Mouse (Mus musculus): ENCODE results near the gene H2afv. TPM values are rescaled to one million over a fixed set of nuclear protein-coding genes. Genes with fewer than 3 reads are reported as not detected.

The H2afv gene
- 23.2 and 32.7 TPM in 2 replicates for polyA plus RNA-seq (2012; ENCODE audit: insufficient read depth, low replicate concordance)

DNA sequence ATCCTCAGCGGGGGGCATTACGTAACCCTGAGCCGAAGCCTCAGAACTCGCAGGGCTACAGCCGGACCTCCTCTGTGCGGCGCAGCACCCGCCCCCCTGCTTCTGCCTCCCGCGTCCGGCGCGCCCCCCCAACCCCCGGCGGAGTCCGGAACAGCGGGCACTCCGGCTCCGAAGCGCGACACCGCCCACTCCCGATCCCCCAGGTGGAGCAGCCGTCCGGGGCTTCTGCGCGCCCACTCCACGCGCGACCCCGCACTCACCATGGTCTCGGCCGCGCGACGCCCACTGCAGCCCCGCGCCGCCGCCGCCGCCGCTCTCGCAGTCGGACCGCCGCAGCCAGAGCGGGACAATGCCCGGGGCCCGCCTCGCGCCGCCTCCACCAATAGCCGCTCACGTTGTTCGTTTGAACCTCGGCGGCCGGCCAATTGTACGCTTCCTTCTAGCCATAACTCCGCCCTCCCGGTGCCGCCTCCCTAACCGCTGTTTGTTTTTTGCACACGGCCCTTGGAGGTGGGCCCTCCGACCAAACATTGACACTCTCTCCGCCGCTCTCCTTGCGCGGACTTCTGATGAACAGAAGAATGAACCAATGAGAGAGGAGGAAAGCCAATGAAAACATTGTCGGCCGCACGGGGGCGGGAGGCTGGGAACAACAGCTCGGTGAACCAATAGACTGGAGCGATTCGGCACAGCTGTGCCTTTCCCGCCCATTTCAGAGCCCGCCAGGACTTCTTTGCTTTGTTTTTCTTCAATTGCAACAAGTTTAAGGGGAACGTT, at the start of gene H2afv:
Gene H2afv (minus strand): TSS at position 367 of the 777 bp plus-strand sequence.
- peaks cover under 1% of the 10 kb centered on the region for H3K36me3 ChIP-seq (replicated peaks; ENCODE audit: low read length)
- no peaks in the 10 kb centered on the region for H3K9me3 ChIP-seq
- H3K27me3 ChIP-seq (replicated peaks) = no peaks in the 10 kb centered on the region
- no peak; the same call in 1 of the 2 replicates for TF ChIP-seq FLI1 (IDR thresholded peaks at IDR 0.05; ENCODE audit: low read length)
- no peak for TF ChIP-seq GATA1 (IDR thresholded peaks at IDR 0.05; ENCODE audit: borderline replicate concordance, low read length)
- H3K4me1 ChIP-seq = peaks cover 25% of the 10 kb centered on the region
- H3K4me3 ChIP-seq (replicated peaks) = peak within 1 kb of the TSS; percentile 95

DNA sequence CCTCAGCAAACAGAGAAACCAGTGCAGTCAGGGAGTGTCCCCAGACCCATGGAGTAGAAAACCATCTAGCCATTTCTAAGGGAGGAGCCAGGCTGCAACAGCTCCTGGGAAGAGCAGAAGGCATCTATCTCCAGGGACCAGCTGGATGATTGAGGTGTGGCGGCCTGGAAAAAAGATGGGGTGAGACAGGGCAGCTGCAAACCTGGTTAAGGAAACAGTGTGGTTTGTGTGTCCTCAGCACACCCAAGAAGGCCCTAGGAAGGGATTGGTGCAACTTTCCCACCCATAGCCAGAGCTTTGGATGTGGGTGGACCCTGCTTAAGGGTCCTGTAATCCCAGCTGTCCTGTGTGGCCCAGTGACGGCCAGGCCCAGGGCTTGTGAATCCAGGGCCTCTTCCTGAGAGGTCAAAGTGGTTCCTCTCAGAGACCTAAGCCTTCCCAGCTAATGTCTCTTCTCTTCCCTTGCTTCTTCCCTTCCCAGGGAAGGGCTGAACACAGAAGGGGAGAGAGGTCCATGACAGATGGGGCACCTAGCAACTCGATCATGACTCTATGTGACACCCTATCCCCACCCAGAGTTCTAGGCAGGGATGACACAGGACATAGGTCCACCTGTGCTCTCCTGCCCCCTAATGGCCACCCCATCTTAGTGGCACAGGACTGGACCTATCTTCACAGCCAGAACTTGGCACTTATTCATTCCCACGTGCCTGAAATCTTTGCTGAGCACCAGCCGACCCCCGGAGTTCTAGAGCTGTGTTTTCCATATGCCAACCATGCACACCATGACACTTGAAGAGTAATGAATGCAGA, 45.7 kb upstream of the H2afv start:
- no peaks in the 10 kb centered on the region for H3K36me3 ChIP-seq (replicated peaks; ENCODE audit: low read length)
- no peak for TF ChIP-seq GATA1 (IDR thresholded peaks at IDR 0.05; ENCODE audit: borderline replicate concordance, low read length)
- no peak for TF ChIP-seq FLI1 (IDR thresholded peaks at IDR 0.05; ENCODE audit: low read length)

DNA sequence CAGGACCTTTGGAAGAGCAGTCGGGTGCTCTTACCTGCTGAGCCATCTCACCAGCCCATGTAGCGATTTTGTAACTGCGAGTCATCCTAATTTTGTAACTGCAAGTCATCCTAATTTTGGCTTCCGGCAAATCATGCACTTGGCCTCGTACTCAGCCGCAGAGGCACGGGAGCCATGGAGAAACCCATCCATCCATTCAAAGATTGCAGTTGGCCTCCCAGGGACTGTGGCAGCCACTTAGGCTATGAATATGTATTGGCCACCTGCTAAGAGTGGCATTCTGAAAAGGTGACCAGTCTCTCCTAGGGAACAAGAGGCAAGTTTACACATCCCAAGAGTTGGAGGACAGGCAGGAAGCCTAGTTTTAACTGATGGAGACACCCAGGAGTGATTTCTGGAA, 45.0 kb upstream of the H2afv start:
- TF ChIP-seq FLI1 (IDR thresholded peaks at IDR 0.05; ENCODE audit: low read length) (no peak), GATA1 (IDR thresholded peaks at IDR 0.05; ENCODE audit: borderline replicate concordance, low read length) (no peak)
- Histone ChIP-seq H3K36me3 (replicated peaks; ENCODE audit: low read length) (no peaks in the 10 kb centered on the region), H3K4me1 (peaks cover 50% of the 10 kb centered on the region), H3K9me3 (peaks cover 3% of the 10 kb centered on the region; the same call in 1 of the 2 replicates), H3K4me3 (replicated peaks) (no peak overlapping the region), H3K27me3 (replicated peaks) (peaks cover 1% of the 10 kb centered on the region)

More for the DNA sequence above, 45.7 kb upstream of the H2afv start:
- Histone ChIP-seq H3K4me3 (replicated peaks) (no peak overlapping the region), H3K4me1 (peaks cover 44% of the 10 kb centered on the region), H3K9me3 (peaks cover 3% of the 10 kb centered on the region; the same call in 1 of the 2 replicates), H3K27me3 (replicated peaks) (peaks cover 1% of the 10 kb centered on the region)

DNA sequence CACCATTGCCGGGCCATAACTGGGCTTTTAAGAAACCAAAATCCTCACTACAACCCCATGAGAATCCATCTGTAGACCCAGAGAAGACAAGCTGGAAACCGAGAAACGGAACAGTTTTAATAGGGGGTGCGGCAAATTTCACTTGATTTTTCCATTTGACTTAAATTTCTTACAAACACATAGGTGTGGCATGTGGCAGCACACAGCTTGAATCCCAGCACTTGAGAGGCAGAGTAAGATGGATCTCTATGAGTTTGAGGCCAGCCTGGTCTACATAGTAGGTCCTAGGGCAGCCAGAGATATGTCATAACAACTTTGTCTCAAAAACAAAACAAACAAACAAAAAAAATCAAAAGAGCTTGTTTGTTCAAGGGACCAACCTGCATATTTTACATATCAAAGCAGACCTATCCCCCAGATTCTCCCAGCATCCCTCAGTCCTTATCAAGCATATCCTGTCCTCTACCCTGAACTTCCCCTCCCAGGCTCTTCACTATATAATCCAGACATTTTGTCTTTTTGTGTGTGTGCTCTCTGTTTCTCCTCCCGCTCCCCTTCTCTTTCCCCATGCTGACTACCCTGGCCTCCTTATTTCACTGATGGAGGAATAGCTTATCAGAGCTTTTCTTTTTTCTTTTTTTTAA, 43.9 kb upstream of the H2afv start:
- TF ChIP-seq GATA1 (IDR thresholded peaks at IDR 0.05; ENCODE audit: borderline replicate concordance, low read length) (no peak), FLI1 (IDR thresholded peaks at IDR 0.05; ENCODE audit: low read length) (no peak)
- H3K4me3 ChIP-seq (replicated peaks) = no peak overlapping the region

DNA sequence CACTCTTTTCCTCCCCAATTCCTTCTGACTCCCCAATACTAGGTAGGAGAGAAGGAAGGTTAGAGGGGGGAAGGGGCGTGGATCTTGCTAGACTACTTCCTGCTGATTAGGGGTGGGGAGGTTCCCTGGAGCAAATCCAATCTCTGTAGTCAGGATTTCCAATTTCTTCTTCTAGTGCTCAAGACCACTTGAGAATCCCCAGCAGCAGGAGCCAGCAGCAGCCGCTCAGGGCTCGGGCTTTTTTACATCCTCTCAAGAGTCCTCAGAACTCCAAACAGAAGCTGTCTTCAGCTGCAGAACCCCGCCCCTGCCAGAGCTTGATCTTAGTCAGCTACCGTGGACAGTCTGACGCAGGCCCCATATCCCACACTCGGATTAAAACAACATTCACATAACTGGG, 43.3 kb upstream of the H2afv start:
- Histone ChIP-seq H3K4me1 (peaks cover 55% of the 10 kb centered on the region), H3K27me3 (replicated peaks) (no peaks in the 10 kb centered on the region), H3K9me3 (peaks cover 3% of the 10 kb centered on the region; the same call in 1 of the 2 replicates), H3K4me3 (replicated peaks) (no peak overlapping the region), H3K36me3 (replicated peaks; ENCODE audit: low read length) (no peaks in the 10 kb centered on the region)
- TF ChIP-seq FLI1 (IDR thresholded peaks at IDR 0.05; ENCODE audit: low read length) (no peak), GATA1 (IDR thresholded peaks at IDR 0.05; ENCODE audit: borderline replicate concordance, low read length) (no peak)

More for the DNA sequence above, 43.9 kb upstream of the H2afv start:
- no peaks in the 10 kb centered on the region for H3K36me3 ChIP-seq (replicated peaks; ENCODE audit: low read length)
- H3K27me3 ChIP-seq (replicated peaks) = no peaks in the 10 kb centered on the region
- peaks cover 3% of the 10 kb centered on the region; the same call in 1 of the 2 replicates for H3K9me3 ChIP-seq
- peaks cover 54% of the 10 kb centered on the region for H3K4me1 ChIP-seq

DNA sequence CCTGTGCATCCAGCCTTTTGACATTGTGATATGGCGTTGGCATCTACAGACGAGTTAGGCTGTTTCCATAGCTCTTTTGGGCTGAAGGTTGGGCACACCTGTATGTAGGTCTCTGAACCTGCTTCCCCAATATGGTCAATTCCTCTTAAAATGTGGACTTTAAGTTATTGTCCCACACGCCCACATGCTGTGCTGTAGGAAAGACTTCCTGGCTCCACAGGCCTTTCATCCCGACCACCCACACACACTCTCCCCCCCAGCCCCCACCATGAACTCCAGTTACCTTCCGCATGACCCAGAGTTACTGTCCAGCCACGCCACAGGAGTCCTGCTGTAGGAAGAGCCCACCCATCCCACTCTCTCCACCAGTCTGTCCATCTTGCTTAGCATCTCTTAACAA, 42.7 kb upstream of the H2afv start:
- peaks cover 56% of the 10 kb centered on the region for H3K4me1 ChIP-seq
- TF ChIP-seq GATA1 (IDR thresholded peaks at IDR 0.05; ENCODE audit: borderline replicate concordance, low read length) (no peak), FLI1 (IDR thresholded peaks at IDR 0.05; ENCODE audit: low read length) (no peak)
- H3K4me3 ChIP-seq (replicated peaks) = no peak overlapping the region

DNA sequence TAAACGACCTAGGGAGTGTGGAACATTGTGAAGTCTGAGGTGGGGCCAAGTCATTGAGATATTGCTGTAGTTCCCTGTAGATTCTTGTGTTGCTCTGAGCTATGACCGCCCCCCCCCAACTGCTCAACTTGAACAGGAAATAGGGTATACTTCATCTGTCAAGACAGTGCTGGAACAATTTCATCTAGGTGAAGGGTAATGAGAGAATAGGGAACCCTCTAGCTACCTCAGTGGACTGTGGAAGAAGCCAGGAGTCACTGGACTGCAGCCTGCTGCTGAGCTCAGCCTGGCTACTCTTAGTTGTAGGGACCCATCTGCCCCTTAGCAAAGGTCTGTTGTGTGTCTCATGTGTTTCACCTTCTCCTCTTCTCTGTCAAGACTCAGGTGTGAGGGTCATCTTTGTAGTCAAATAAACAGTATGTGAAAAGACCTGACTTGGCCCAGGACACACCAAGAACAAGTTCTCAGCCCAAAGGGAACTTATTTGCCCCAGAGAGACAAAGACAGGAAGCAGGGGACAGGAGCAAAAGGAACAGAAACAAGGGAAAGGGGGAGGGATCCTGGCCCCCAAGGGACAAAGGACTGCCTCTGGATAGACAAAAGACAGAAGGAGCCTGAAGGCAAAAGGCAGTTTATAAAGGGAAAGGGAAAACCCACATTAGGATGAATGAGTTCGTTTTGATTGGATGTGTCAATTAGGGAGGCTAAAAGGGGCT, 40.2 kb upstream of the H2afv start:
- TF ChIP-seq GATA1 (IDR thresholded peaks at IDR 0.05; ENCODE audit: borderline replicate concordance, low read length) (no peak), FLI1 (IDR thresholded peaks at IDR 0.05; ENCODE audit: low read length) (no peak)

More for the DNA sequence above, 42.7 kb upstream of the H2afv start:
- no peaks in the 10 kb centered on the region for H3K27me3 ChIP-seq (replicated peaks)
- no peaks in the 10 kb centered on the region for H3K9me3 ChIP-seq
- no peaks in the 10 kb centered on the region for H3K36me3 ChIP-seq (replicated peaks; ENCODE audit: low read length)

DNA sequence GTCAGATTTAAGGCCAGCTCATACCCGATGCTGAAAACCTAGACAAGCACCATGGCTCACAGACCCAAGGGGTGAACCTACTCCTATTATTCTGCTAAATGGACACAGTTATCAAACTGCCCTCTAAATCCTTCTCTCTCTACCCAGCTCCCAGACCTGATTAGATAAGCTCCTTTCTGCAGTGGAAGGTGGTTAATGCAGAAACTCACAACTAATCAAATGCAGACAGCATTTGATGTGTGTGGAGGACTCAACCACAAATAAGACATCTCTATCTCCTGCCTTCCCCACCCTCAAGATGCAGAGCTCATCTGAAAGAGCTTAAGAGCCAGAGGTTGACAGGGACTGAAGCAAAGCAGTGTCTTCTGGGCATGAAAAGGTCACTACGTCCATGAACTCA, 38.9 kb upstream of the H2afv start:
- Histone ChIP-seq H3K4me1 (peaks cover 69% of the 10 kb centered on the region), H3K9me3 (no peaks in the 10 kb centered on the region), H3K4me3 (replicated peaks) (no peak overlapping the region), H3K36me3 (replicated peaks; ENCODE audit: low read length) (no peaks in the 10 kb centered on the region), H3K27me3 (replicated peaks) (peaks cover 3% of the 10 kb centered on the region)
- TF ChIP-seq FLI1 (IDR thresholded peaks at IDR 0.05; ENCODE audit: low read length) (no peak), GATA1 (IDR thresholded peaks at IDR 0.05; ENCODE audit: borderline replicate concordance, low read length) (no peak)

More for the DNA sequence above, 40.2 kb upstream of the H2afv start:
- H3K27me3 ChIP-seq (replicated peaks) = peaks cover 3% of the 10 kb centered on the region
- H3K36me3 ChIP-seq (replicated peaks; ENCODE audit: low read length) = no peaks in the 10 kb centered on the region
- no peaks in the 10 kb centered on the region for H3K9me3 ChIP-seq
- H3K4me1 ChIP-seq = peaks cover 66% of the 10 kb centered on the region
- no peak overlapping the region for H3K4me3 ChIP-seq (replicated peaks)

DNA sequence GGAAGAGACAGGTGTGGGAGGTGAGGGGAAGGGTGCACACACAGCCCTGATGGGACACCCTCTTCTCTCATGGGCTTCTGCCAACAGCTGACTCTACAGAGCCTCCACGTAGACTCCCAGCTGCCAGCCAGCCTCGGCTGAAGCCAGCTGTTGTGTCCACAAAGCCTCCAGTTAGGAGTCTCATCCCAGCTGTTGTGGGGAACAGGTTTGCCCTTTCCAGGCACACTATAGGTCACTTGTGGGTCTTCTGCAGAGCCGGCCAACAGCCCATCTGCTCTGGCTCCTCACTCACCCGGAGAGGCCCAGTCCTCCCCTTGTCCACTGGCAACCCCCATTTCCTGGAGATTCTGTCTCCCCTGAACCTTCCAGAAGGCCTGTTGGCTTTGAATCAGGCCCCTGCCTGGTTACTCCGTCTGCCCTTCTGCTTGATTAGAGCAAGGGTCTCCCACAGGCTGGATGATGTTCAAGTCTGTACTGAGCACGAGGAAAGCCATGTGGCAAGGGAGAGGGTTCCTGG, 37.5 kb upstream of the H2afv start:
- peaks cover 3% of the 10 kb centered on the region for H3K27me3 ChIP-seq (replicated peaks)
- H3K36me3 ChIP-seq (replicated peaks; ENCODE audit: low read length) = no peaks in the 10 kb centered on the region
- peaks cover 62% of the 10 kb centered on the region for H3K4me1 ChIP-seq
- no peaks in the 10 kb centered on the region for H3K9me3 ChIP-seq
- TF ChIP-seq FLI1 (IDR thresholded peaks at IDR 0.05; ENCODE audit: low read length) (no peak), GATA1 (IDR thresholded peaks at IDR 0.05; ENCODE audit: borderline replicate concordance, low read length) (no peak)
- H3K4me3 ChIP-seq (replicated peaks) = no peak overlapping the region

All from megakaryocyte, embryonic 14.5 days (primary cell).